Mouse (Mus musculus) forebrain, embryonic 14.5 days (tissue): ENCODE results near the gene Col25a1. TPM values are rescaled to one million over a fixed set of nuclear protein-coding genes. Genes with fewer than 3 reads are reported as not detected.

Experiments
- ATAC-seq: fragments of 200-750 bp; cut with Nextera tagmentation; 2 replicates; pipeline ENCODE4 v1.8.0; 2017; ENCODE audit warnings: mild to moderate bottlenecking, moderate library complexity
- DNase-seq: peaks from one replicate; pipeline ENCODE4 v3.0.0-alpha.2; 2015; ENCODE audit warnings: low spot score
- H3K27ac ChIP-seq: fragments of 300-500 bp; sonication (generic); 2 replicates; pipeline ENCODE4 v1.5.1; 2014; ENCODE audit warnings: low read depth, mild to moderate bottlenecking, control low read depth, low read length, moderate library complexity
- H3K27me3 ChIP-seq: fragments of 300-500 bp; sonication (generic); replicated peaks from 2 replicates; pipeline ENCODE4 v1.6.1; 2014; ENCODE audit warnings: low read length, control low read depth, mixed read lengths; ENCODE audit not compliant: control insufficient read depth, insufficient read depth
- H3K36me3 ChIP-seq: fragments of 300-500 bp; sonication (generic); 2 replicates; pipeline ENCODE4 v1.6.1; 2014; ENCODE audit warnings: low read length, control low read depth; ENCODE audit not compliant: control insufficient read depth, insufficient read depth
- H3K4me1 ChIP-seq: fragments of 300-500 bp; sonication (generic); 2 replicates; pipeline ENCODE4 v1.6.1; 2014; ENCODE audit warnings: antibody characterized with exemption, low read length, control low read depth; ENCODE audit not compliant: control insufficient read depth, insufficient read depth
- H3K4me2 ChIP-seq: fragments of 300-500 bp; sonication (generic); 2 replicates; pipeline ENCODE4 v1.6.1; 2014; ENCODE audit warnings: mild to moderate bottlenecking, control low read depth, low read length
- H3K4me3 ChIP-seq: fragments of 300-500 bp; sonication (generic); 2 replicates; pipeline ENCODE4 v1.5.1; 2014; ENCODE audit warnings: low read depth, low read length, control low read depth
- H3K9ac ChIP-seq: fragments of 300-500 bp; sonication (generic); 2 replicates; pipeline ENCODE4 v1.6.1; 2014; ENCODE audit warnings: mild to moderate bottlenecking, low read length, control low read depth, moderate library complexity
- H3K9me3 ChIP-seq: fragments of 300-500 bp; sonication (generic); replicated peaks from 2 replicates; pipeline ENCODE4 v1.6.1; 2016; ENCODE audit warnings: low read length, control low read depth, mixed read lengths; ENCODE audit not compliant: control insufficient read depth
- whole genome bisulfite sequencing: fragments of 180-500 bp; shearing (Covaris S2); extraction: QIAGEN DNeasy Blood & Tissue Kit; methylation state at CpG from one replicate; pipeline ENCODE4 v1.1.7; 2014; 5-methylcytosine and 5-hydroxymethylcytosine counted together
- polyA plus RNA-seq: library from polyadenylated mRNA; unstranded; fragments of >200 nt; fragmentation: Nextera tagmentation; extraction: Ambion mirVana; gene quantifications from 2 replicates; pipeline ENCODE4 v1.2.1, GENCODE M21; 2014

Col25a1 gene
- polyA plus RNA-seq, 1 experiment from 2014 or later, result 2.5 TPM

DNA sequence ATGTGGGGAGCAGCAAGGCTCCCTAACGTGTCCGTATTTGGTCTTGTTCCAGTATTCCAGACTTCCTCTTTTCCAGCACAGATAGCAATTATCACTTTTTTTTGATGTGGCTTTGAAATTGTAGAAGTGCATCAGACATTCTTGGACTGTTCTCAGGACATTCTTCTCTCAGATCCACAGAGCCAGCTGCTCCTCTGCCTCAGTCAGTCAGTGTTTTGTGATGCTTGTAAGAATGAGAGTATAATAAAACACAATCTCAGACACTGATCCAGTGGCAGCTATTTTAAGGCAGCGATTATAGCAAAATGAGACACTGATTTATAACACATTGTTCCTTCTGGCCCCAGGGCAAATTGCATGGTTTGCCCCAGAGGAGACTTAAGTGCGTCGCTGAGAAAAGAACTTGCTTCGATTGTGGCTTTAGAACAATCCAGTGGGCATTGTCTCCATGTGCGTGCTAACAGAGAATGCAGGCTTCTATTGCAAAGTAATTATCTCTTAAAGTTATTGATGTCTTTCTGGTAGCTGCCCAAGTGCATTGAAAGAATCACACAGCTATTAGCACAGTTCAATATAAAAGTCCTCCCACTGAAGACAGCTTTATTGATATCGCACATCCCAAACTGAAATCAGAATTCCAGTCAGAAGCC is 111.5 kb downstream of the Col25a1 start:
- H3K27me3 ChIP-seq, result no peaks in the 10 kb centered on the region
- H3K36me3 ChIP-seq, result no peaks in the 10 kb centered on the region
- no peak overlapping the region for H3K4me3 ChIP-seq
- 58% methylated on average over 8 of the region's 8 CpGs for WGBS
- no peak overlapping the region for H3K9ac ChIP-seq
- DNase-seq, result peak; percentile 6
- no peak overlapping the region for H3K27ac ChIP-seq
- H3K9me3 ChIP-seq, result no peaks in the 10 kb centered on the region
- no peak overlapping the region for H3K4me2 ChIP-seq
- ATAC-seq, result no peak
- H3K4me1 ChIP-seq, result no peaks in the 10 kb centered on the region

DNA sequence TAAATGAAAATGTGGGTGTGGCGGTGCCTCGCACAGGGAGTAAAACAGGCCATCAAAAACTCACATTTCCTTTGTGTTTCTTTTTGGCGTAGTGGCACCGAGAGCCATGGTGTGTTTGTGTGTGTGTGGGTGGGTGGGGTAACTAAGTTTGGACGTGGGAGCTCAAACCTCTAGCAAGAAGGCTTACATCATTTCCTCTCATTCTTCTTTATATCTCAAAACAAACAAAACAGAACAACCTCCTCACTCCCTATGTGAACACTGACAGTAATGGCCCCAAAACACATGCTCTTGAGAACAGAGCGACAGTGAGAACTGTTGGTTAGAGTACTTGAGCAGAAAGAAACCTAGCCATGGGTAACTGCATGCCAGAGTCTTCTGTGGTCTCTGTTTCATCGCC is 121.1 kb downstream of the Col25a1 start:
- no peaks in the 10 kb centered on the region for H3K9me3 ChIP-seq
- no peak overlapping the region for H3K4me2 ChIP-seq
- no peaks in the 10 kb centered on the region for H3K4me1 ChIP-seq
- WGBS, result 89% methylated on average over 7 of the region's 7 CpGs
- no peak overlapping the region for H3K9ac ChIP-seq
- no peak overlapping the region for H3K4me3 ChIP-seq
- no peak for ATAC-seq
- no peak overlapping the region for H3K27ac ChIP-seq
- H3K27me3 ChIP-seq, result no peaks in the 10 kb centered on the region
- no peak for DNase-seq
- H3K36me3 ChIP-seq, result no peaks in the 10 kb centered on the region

- H3K4me2 ChIP-seq, result no peak overlapping the region
- no peaks in the 10 kb centered on the region for H3K27me3 ChIP-seq
- no peaks in the 10 kb centered on the region for H3K4me1 ChIP-seq
- WGBS, result 96% methylated on average over 3 of the region's 3 CpGs
- no peak overlapping the region for H3K4me3 ChIP-seq
- no peaks in the 10 kb centered on the region for H3K9me3 ChIP-seq
- H3K36me3 ChIP-seq, result no peaks in the 10 kb centered on the region
- no peak overlapping the region for H3K27ac ChIP-seq
- DNase-seq, result no peak
- ATAC-seq, result no peak
- H3K9ac ChIP-seq, result no peak overlapping the region
Observed at GRCm38 (mm10) chr3:130256059-130256458, 124.8 kb downstream of the Col25a1 start.

GRCm38 (mm10) chr3:130256610-130257009 is 125.3 kb downstream of the Col25a1 start:
- ATAC-seq, result no peak
- H3K4me3 ChIP-seq, result no peak overlapping the region
- 89% methylated on average over 7 of the region's 7 CpGs for WGBS

GRCm38 (mm10) chr3:130259670-130260069 is 128.4 kb downstream of the Col25a1 start:
- DNase-seq, result no peak
- Histone ChIP-seq H3K4me1 (no peaks in the 10 kb centered on the region), H3K9me3 (no peaks in the 10 kb centered on the region), H3K4me2 (no peak overlapping the region), H3K27ac (no peak overlapping the region), H3K9ac (no peak overlapping the region), H3K4me3 (no peak overlapping the region), H3K27me3 (no peaks in the 10 kb centered on the region), H3K36me3 (no peaks in the 10 kb centered on the region)
- 97% methylated on average over 2 of the region's 2 CpGs for WGBS
- no peak for ATAC-seq

More at GRCm38 (mm10) chr3:130256610-130257009, 125.3 kb downstream of the Col25a1 start:
- Histone ChIP-seq H3K27ac (no peak overlapping the region), H3K9ac (no peak overlapping the region), H3K4me1 (no peaks in the 10 kb centered on the region), H3K9me3 (no peaks in the 10 kb centered on the region), H3K27me3 (no peaks in the 10 kb centered on the region), H3K4me2 (no peak overlapping the region), H3K36me3 (no peaks in the 10 kb centered on the region)
- no peak for DNase-seq

DNA sequence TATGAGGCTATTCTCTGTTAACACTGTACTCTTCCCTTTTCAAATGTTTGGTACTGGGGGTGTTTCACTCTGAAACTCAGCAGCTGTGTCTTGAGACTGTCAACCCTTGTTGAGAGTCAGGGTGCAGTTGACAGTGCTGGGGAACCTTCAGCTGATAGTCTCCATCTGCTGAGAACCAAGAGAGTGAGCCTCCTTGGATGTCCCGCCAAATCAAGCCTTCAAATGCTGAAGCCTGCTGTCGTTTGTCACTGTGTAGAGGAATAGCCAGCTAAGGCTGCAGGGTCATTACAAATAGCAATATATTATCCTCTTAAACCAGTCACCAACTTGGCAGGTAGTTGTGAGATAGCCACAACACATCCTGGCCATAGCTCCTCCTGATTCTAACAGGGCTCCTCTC is 129.0 kb downstream of the Col25a1 start:
- no peaks in the 10 kb centered on the region for H3K9me3 ChIP-seq
- H3K4me1 ChIP-seq, result no peaks in the 10 kb centered on the region
- ATAC-seq, result no peak
- H3K4me2 ChIP-seq, result no peak overlapping the region
- no peaks in the 10 kb centered on the region for H3K27me3 ChIP-seq
- H3K9ac ChIP-seq, result no peak overlapping the region
- H3K27ac ChIP-seq, result no peak overlapping the region
- H3K4me3 ChIP-seq, result no peak overlapping the region
- no peak for DNase-seq
- WGBS, result 92% methylated on average over 2 of the region's 2 CpGs
- H3K36me3 ChIP-seq, result no peaks in the 10 kb centered on the region

DNA sequence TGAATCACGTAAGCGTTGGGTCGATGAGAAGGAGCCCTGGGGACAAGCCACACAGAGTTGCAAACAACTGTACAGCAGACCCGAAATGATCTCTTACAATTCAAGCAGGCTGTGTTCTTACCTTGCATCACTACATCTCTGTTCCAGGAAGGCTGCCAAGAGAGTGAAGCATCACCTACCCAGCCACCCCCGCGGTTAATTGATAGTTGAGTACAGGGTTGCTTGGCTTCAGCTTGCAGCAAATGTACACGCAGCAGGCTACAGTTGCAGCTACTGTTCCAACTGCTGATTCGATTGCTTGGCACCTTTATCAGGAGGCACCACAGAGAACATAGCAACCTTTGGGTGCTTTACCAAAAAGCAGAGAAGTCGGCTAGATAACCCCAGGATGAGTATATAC is 133.8 kb downstream of the Col25a1 start:
- no peak overlapping the region for H3K9ac ChIP-seq
- DNase-seq (no peak), ATAC-seq (no peak)
- no peak overlapping the region for H3K4me2 ChIP-seq
- H3K27ac ChIP-seq, result no peak overlapping the region
- H3K9me3 ChIP-seq, result no peaks in the 10 kb centered on the region
- no peaks in the 10 kb centered on the region for H3K27me3 ChIP-seq
- 92% methylated on average over 9 of the region's 9 CpGs for WGBS
- no peaks in the 10 kb centered on the region for H3K4me1 ChIP-seq
- no peak overlapping the region for H3K4me3 ChIP-seq
- H3K36me3 ChIP-seq, result no peaks in the 10 kb centered on the region

- ATAC-seq (no peak), DNase-seq (no peak)
- H3K4me2 ChIP-seq, result no peak overlapping the region
- no peaks in the 10 kb centered on the region for H3K36me3 ChIP-seq
- no peak overlapping the region for H3K27ac ChIP-seq
- H3K4me3 ChIP-seq, result no peak overlapping the region
- 83% methylated on average over 3 of the region's 3 CpGs for WGBS
- no peak overlapping the region for H3K9ac ChIP-seq
- H3K27me3 ChIP-seq, result no peaks in the 10 kb centered on the region
- H3K9me3 ChIP-seq, result no peaks in the 10 kb centered on the region
- no peaks in the 10 kb centered on the region for H3K4me1 ChIP-seq
Observed at GRCm38 (mm10) chr3:130270509-130270908, 139.2 kb downstream of the Col25a1 start.

GRCm38 (mm10) chr3:130273949-130274348 is 142.6 kb downstream of the Col25a1 start:
- no peak overlapping the region for H3K4me3 ChIP-seq
- WGBS, result 74% methylated on average over 2 of the region's 2 CpGs

More at GRCm38 (mm10) chr3:130273949-130274348, 142.6 kb downstream of the Col25a1 start:
- no peak for ATAC-seq
- Histone ChIP-seq H3K27ac (no peak overlapping the region), H3K9ac (no peak overlapping the region), H3K4me2 (no peak overlapping the region), H3K9me3 (no peaks in the 10 kb centered on the region), H3K27me3 (no peaks in the 10 kb centered on the region), H3K36me3 (no peaks in the 10 kb centered on the region), H3K4me1 (peaks cover 7% of the 10 kb centered on the region; the same call in 1 of the 2 replicates)
- DNase-seq, result no peak
